Mouse (Mus musculus) lung, adult 2 months (tissue): ENCODE measurements around the gene Oaz1. TPM values are rescaled to one million over a fixed set of nuclear protein-coding genes. Genes with fewer than 3 reads are reported as not detected.
"Not testable (repeated sequence)": the region's sequence is repeated elsewhere in the genome, so short reads cannot be mapped to it uniquely, and the experiment has no call there.

ENCODE experiments used
- DNase-seq: peaks from one replicate; pipeline ENCODE4 v3.0.0; 2022
- H3K4me1 ChIP-seq: fragments of 200-500 bp; 2 replicates; pipeline ENCODE4 v1.6.1; 2011; ENCODE audit warnings: low read length; ENCODE audit not compliant: control insufficient read depth, insufficient read depth
- H3K4me3 ChIP-seq: fragments of 200-500 bp; replicated peaks from 2 replicates; pipeline ENCODE3; 2011; ENCODE audit warnings: low read depth, mild to moderate bottlenecking, control low read depth, low read length; ENCODE audit errors: extremely low read depth
- CTCF ChIP-seq: fragments of 200-500 bp; IDR thresholded peaks from 2 replicates; pipeline ENCODE4 v1.5.1; 2011; ENCODE audit warnings: mild to moderate bottlenecking, low read length, control low read depth; ENCODE audit not compliant: insufficient read depth
- POLR2A ChIP-seq: fragments of 200-500 bp; IDR thresholded peaks from 2 replicates; pipeline ENCODE4 v1.6.1; 2011; ENCODE audit warnings: low read depth, mild to moderate bottlenecking, control low read depth, low read length, borderline replicate concordance; ENCODE audit errors: extremely low read depth
- WGBS: fragments of 180-500 bp; shearing (Covaris S2); methylation state at CpG from one replicate; pipeline ENCODE4 v1.1.7; 2018; 5-methylcytosine and 5-hydroxymethylcytosine counted together
- polyA plus RNA-seq: library from polyadenylated mRNA; depleted of rRNA; stranded (reverse); fragments of >200 nt; gene quantifications from 2 replicates; pipeline ENCODE4 v1.2.3, GENCODE M21; 2012

Gene Oaz1
- polyA plus RNA-seq, 1 experiment, result 804 TPM

DNA sequence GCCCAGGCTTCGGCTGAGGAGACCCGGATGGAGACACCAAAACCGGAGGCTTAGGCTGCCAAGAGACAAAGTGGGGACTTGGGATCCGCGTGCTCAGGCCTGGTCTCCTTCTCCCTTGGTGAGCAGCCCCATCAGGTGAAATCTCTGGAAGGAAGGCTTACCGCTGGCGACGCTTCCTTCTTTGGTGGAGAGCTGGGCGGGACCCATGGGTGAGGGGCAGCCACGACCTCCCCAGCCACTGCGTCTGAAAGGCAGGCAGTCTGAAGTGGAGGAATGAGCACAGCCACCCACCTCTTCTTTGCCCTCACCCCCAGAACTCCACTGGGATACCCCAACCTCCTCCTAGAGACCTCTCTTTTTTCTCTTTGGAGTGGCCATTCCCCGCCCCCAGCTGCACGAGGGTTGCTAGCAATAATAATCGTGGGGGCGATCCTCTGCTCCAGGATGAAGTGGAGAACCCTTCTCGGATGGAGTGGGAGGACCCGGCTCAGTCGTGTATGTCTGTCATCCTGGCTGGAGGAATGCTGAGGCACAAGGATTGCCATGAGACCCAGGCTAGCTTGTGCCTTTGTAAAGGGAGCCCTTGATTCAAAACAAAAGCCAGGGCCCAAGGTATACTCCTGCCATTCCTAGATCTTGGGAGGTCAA lies 17.3 kb upstream of the Oaz1 start:
- TF ChIP-seq CTCF, result no peak
- TF ChIP-seq POLR2A, result no peak
- 10% methylated on average over 18 of the region's 18 CpGs for WGBS
- H3K4me3 ChIP-seq, result no peak overlapping the region

DNA sequence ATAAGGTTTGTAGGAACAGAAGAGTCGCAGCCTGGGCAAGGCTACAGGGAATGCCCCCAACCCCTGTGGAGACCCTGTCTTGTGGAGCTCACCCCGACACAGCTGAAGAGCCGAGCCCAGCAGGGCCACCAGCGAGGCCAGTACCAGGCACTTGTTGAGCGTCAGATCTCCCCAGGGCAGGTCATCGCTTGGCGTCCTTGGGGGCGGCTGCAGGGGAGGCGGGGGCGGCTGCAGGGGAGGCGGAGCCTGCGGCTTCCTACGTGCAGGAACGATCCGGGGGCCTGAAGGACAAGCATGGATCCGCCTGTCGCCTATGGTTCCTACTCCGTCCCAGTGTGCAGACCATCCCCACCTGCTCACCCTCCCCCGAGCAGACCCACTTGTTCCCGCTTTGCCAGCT lies 16.4 kb upstream of the Oaz1 start:
- no peak for TF ChIP-seq CTCF
- no peak for TF ChIP-seq POLR2A
- H3K4me1 ChIP-seq, result 0 out of 2 replicates have a peak, but pooled peaks cover 3% of the 10 kb centered on the region
- no peak for DNase-seq
- WGBS, result 11% methylated on average over 17 of the region's 20 CpGs
- no peak overlapping the region for H3K4me3 ChIP-seq

More for the DNA sequence above, 17.3 kb upstream of the Oaz1 start:
- no peak for DNase-seq
- 0 out of 2 replicates have a peak, but pooled peaks cover 3% of the 10 kb centered on the region for H3K4me1 ChIP-seq

DNA sequence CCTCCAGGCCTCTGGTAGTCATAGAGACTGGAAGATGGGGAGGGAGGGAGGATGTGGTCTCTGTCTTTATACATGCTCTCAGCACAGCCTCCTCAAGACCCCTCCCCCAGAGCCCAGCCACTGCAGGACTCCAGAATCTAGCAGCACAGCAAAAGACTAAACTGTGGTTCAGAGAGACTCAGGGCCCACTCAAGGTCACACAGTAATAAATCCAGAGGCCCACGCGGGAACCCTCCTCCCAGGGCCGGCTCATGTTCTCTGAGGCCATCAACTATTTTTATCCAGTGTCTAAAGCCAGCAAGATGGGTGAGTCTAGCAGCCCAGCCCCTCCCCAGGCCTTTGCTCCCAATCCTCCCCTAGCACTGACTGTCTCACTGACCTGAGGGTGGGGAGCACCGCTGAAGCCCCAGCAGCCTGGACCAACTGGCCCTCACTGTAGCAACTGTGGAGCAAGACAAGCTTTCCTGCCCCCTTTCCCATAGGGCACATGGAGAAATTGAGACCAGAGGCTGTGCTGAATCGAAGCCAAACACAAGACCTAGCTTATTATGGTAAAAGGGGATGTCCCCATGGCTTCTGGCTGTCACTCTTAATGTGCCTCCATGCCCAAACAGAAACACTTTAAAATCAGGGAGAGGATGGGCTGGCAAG lies 13.9 kb upstream of the Oaz1 start:
- DNase-seq, result no peak
- Histone ChIP-seq H3K4me3 (no peak overlapping the region), H3K4me1 (no peaks in the 10 kb centered on the region)
- WGBS, result 46% methylated on average over 5 of the region's 5 CpGs
- TF ChIP-seq CTCF, result no peak
- TF ChIP-seq POLR2A, result no peak

DNA sequence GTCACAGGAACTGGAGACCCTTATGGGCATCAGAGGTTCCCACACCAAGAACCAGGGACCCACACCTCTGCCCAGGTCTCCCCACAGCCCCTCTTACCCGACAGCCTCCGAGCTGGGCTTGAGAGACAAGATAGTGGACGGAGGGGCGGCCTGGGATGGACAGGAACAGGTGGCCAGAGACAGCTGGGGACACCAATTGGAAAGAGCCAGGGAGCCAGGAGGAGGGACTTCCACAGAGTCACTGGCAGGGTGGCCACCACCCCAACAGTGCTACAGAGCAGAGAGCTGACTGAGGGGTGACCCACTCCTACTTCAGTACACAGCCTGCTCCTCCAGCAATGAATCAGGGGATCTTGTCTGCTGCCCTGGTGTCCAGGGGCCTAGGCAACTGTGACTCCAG lies 13.1 kb upstream of the Oaz1 start, which contains the start of gene Jsrp1:
TSS of gene Jsrp1 (minus strand) at position 133 of the 400 bp plus-strand sequence.
- no peak within 1 kb of the TSS for H3K4me3 ChIP-seq
- DNase-seq, result no peak
- no peaks in the 10 kb centered on the region for H3K4me1 ChIP-seq
- TF ChIP-seq POLR2A (no peak), CTCF (no peak)
- WGBS, result 66% methylated on average over 4 of the region's 4 CpGs

DNA sequence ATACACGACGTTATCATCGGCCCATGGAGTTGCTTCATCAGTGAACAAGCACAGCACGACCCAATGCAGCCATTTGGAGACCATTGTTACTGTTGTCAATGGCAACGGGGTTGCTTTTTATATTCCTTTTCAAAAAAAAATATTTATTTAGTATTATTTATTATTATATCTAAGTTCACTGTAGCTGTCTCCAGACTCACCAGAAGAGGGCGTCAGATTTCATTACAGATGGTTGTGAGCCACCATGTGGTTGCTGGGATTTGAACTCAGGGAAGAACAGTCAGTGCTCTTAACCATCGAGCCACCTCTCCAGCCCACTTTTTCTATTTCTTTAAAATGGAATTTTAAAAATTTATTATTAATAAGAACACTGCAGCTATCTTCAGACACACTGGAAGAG lies 11.7 kb upstream of the Oaz1 start:
- Histone ChIP-seq H3K4me1 (no peaks in the 10 kb centered on the region), H3K4me3 (no peak overlapping the region)
- no peak for DNase-seq
- TF ChIP-seq CTCF, result no peak
- no peak for TF ChIP-seq POLR2A
- WGBS, result 57% methylated on average over 7 of the region's 7 CpGs

DNA sequence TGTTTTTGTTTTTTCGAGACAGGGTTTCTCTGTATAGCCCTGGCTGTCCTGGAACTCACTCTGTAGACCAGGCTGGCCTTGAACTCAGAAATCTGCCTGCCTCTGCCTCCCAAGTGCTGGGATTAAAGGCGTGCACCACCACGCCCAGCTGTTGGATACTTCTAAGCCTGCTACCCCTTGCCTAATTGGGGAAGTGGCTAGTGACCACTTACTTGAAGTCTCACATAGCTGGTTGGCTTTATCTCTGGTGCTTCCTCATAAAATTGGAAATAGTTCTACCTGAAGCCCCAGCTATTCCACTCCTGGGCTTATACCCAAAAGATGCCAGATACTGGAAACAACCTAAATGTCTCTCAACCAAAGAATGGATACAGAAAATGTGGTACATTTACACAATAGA lies 10.2 kb upstream of the Oaz1 start:
- not testable (repeated sequence) for DNase-seq, H3K4me1 ChIP-seq, H3K4me3 ChIP-seq
- WGBS, result 78% methylated on average over 3 of the region's 3 CpGs

DNA sequence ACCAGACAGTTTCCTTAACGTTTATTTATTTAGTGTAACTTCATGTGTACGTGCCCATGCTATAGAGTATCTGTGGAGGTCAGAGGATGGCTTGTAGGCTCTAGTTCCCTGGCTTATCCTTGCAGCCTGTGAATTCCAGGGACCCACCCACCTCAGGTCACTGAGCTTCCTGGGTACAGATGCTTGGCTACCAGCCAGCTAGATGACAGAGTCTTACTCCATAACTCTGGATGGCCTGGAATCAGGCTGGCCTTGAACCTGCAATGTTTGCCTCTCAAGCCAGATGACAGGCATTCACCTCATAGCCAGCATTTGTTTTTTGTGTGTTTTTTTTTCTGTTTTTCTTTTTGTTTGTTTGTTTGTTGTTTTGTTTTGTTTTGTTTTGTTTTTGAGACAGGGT lies 9.3 kb upstream of the Oaz1 start:
- 50% methylated on average over 2 of the region's 2 CpGs for WGBS
- DNase-seq, result no peak
- TF ChIP-seq CTCF (no peak), POLR2A (no peak)
- Histone ChIP-seq H3K4me3 (no peak overlapping the region), H3K4me1 (no peaks in the 10 kb centered on the region)

DNA sequence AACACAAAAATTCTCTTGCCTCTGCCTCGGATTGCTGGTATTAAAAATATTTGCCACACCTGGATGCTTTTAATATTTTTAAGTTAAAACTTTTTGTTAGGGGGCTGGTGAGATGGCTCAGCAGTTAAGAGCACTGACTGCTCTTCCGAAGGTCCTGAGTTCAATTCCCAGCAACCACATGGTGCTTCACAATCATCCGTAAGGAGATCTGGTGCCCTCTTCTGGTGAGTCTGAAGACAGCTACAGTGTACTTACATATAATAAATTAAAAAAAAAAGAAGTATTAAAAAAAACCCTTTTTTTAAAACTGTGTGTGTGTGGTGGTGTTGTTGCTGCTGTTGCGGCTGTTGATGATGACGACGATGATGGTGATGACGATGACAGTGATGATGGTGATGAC lies 8.5 kb upstream of the Oaz1 start:
- WGBS, result 81% methylated on average over 7 of the region's 7 CpGs
- not testable (repeated sequence) for H3K4me1 ChIP-seq, DNase-seq, H3K4me3 ChIP-seq

DNA sequence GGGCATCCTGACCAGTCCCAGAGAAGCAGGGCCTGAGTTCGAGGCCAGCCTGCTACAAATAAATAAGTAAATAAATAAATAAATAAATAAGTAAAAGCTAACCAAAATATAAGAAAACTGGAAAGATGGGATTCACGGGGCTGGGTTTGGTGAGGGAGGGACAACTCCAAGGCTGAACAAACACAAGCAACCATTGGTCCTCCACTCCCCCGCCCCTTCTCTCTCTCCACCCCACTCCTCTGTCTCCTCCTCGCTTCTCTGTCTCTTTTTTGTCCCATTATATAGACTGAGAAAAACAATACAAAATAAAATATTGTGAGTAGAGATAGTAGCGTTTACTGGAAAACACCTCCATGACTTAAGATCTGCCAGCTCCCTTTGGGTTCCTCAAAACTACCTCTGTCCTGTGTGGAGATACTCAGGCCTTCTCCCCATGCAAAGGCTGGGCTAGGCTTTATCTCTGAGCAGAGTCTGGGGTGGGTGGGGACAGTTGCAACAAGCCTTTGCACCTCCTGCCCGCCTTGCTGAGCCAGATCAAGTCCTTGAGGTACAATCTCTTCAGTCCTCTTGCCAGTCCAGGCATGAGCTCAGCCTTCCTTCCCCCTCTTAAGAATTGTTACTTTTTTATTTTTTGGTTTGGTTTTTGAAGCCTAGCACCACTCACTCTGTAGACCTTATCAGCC lies 7.7 kb upstream of the Oaz1 start:
- no peaks in the 10 kb centered on the region for H3K4me1 ChIP-seq
- TF ChIP-seq POLR2A, result no peak
- no peak for TF ChIP-seq CTCF
- WGBS, result 47% methylated on average over 6 of the region's 6 CpGs
- H3K4me3 ChIP-seq, result no peak overlapping the region
- no peak for DNase-seq

DNA sequence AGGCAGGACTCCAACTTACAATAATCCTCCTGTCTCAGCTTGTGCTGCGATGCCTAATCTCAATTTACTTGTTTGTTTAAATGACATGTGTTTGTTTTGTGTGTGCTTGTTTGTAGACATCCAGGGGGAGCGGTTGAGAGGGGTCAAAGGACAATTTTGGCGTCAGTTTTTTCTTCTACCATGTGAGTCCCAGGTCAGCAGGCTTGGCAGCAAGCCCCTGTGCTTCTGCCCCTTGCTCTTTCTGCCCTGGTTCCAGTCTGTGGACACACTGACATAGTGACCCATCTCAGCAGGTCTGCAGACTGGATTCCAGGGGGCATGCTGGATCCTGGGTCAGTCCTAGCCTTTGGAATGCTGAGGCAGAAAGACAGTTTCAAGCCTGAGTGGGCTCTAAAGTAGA lies 7.0 kb upstream of the Oaz1 start:
- H3K4me3 ChIP-seq, result no peak overlapping the region
- WGBS, result 34% methylated on average over 3 of the region's 3 CpGs
- no peak for TF ChIP-seq CTCF
- TF ChIP-seq POLR2A, result no peak

More for the DNA sequence above, 7.0 kb upstream of the Oaz1 start:
- H3K4me1 ChIP-seq, result no peaks in the 10 kb centered on the region
- no peak for DNase-seq
